Mouse (Mus musculus) lung, postnatal 0 days (tissue): ENCODE results near the gene Prss42. TPM values are rescaled to one million over a fixed set of nuclear protein-coding genes. Genes with fewer than 3 reads are reported as not detected.

Source experiments
- ATAC-seq: fragments of 200-750 bp; cut with Nextera tagmentation; 2 replicates; pipeline ENCODE4 v1.8.0; 2017; ENCODE audit warnings: moderate library complexity
- DNase-seq: peaks from one replicate; pipeline ENCODE4 v3.0.0-alpha.2; 2016; ENCODE audit warnings: low spot score
- H3K27ac ChIP-seq: fragments of 300-500 bp; sonication (generic); 2 replicates; pipeline ENCODE4 v1.5.1; 2014; ENCODE audit warnings: antibody characterized with exemption, mild to moderate bottlenecking, low read length, mixed read lengths
- H3K27me3 ChIP-seq: fragments of 300-500 bp; sonication (generic); replicated peaks from 2 replicates; pipeline ENCODE4 v1.6.1; 2014; ENCODE audit warnings: low read length, mixed read lengths; ENCODE audit not compliant: insufficient read depth
- H3K36me3 ChIP-seq: fragments of 300-500 bp; sonication (generic); 2 replicates; pipeline ENCODE4 v1.6.1; 2014; ENCODE audit warnings: low read length, mixed read lengths; ENCODE audit not compliant: insufficient read depth
- H3K4me1 ChIP-seq: fragments of 300-500 bp; sonication (generic); 2 replicates; pipeline ENCODE4 v1.6.1; 2014; ENCODE audit warnings: antibody characterized with exemption, low read depth, low read length, mixed read lengths; ENCODE audit not compliant: insufficient read depth
- H3K4me2 ChIP-seq: fragments of 300-500 bp; sonication (generic); replicated peaks from 2 replicates; pipeline ENCODE4 v1.6.1; 2014; ENCODE audit warnings: low read depth, mild to moderate bottlenecking, low read length, moderate library complexity, mixed read lengths
- H3K4me3 ChIP-seq: fragments of 300-500 bp; sonication (generic); 2 replicates; pipeline ENCODE4 v1.5.1; 2014; ENCODE audit warnings: low read depth, low read length
- H3K9ac ChIP-seq: fragments of 300-500 bp; sonication (generic); replicated peaks from 2 replicates; pipeline ENCODE4 v1.6.1; 2014; ENCODE audit warnings: low read depth, mild to moderate bottlenecking
- H3K9me3 ChIP-seq: fragments of 300-500 bp; sonication (generic); 2 replicates; pipeline ENCODE4 v1.6.1; 2016; ENCODE audit warnings: low read length, mixed read lengths
- CTCF ChIP-seq: IDR thresholded peaks from 2 replicates; pipeline ENCODE4 v1.5.1; 2016; ENCODE audit warnings: antibody characterized with exemption, mild to moderate bottlenecking
- EP300 ChIP-seq: IDR thresholded peaks from 2 replicates; pipeline ENCODE4 v1.6.1; 2016; ENCODE audit warnings: antibody characterized with exemption, mild to moderate bottlenecking, control low read depth
- WGBS: fragments of 180-500 bp; shearing (Covaris S2); extraction: QIAGEN DNeasy Blood & Tissue Kit; methylation state at CpG from one replicate; pipeline ENCODE4 v1.1.7; 2014; 5-methylcytosine and 5-hydroxymethylcytosine counted together
- polyA plus RNA-seq: library from polyadenylated mRNA; unstranded; fragments of >200 nt; fragmentation: Nextera tagmentation; extraction: Ambion mirVana; gene quantifications from 2 replicates; pipeline ENCODE4 v1.2.1, GENCODE M21; 2015

The Prss42 gene
- polyA plus RNA-seq, 1 experiment from 2014 or later, result not detected

GRCm38 (mm10) chr9:110757816-110758215 lies 40.1 kb upstream of the Prss42 start:
- H3K27me3 ChIP-seq, result no peaks in the 10 kb centered on the region
- no peak overlapping the region for H3K27ac ChIP-seq
- DNase-seq (no peak), ATAC-seq (no peak)
- no peak overlapping the region for H3K9ac ChIP-seq
- H3K4me3 ChIP-seq, result no peak overlapping the region
- no peaks in the 10 kb centered on the region for H3K4me1 ChIP-seq
- WGBS, result 80% methylated on average over 5 of the region's 5 CpGs
- TF ChIP-seq EP300, result no peak
- TF ChIP-seq CTCF, result no peak
- no peaks in the 10 kb centered on the region for H3K36me3 ChIP-seq
- no peak overlapping the region for H3K4me2 ChIP-seq
- H3K9me3 ChIP-seq, result no peaks in the 10 kb centered on the region

- Histone ChIP-seq H3K4me2 (no peak overlapping the region), H3K4me1 (no peaks in the 10 kb centered on the region), H3K27ac (no peak overlapping the region), H3K9ac (no peak overlapping the region), H3K27me3 (no peaks in the 10 kb centered on the region; the same call in 1 of the 2 replicates), H3K36me3 (no peaks in the 10 kb centered on the region), H3K4me3 (no peak overlapping the region), H3K9me3 (no peaks in the 10 kb centered on the region)
- WGBS, result 46% methylated on average over 8 of the region's 8 CpGs
- peak; percentile 17 for DNase-seq
- TF ChIP-seq EP300 (no peak), CTCF (no peak)
- ATAC-seq, result peak; percentile 48; the same call in 1 of the 2 replicates
Measured at GRCm38 (mm10) chr9:110758605-110759004, 39.4 kb upstream of the Prss42 start.

- peak; percentile 55 for DNase-seq
- H3K4me1 ChIP-seq, result no peaks in the 10 kb centered on the region
- no peak overlapping the region for H3K4me2 ChIP-seq
- no peaks in the 10 kb centered on the region for H3K9me3 ChIP-seq
- no peak overlapping the region for H3K4me3 ChIP-seq
- H3K27me3 ChIP-seq, result no peaks in the 10 kb centered on the region; the same call in 1 of the 2 replicates
- WGBS, result 44% methylated on average over 2 of the region's 2 CpGs
- H3K27ac ChIP-seq, result no peak overlapping the region
- no peak overlapping the region for H3K9ac ChIP-seq
- no peak for TF ChIP-seq EP300
- peak; percentile 84 for TF ChIP-seq CTCF
- no peaks in the 10 kb centered on the region for H3K36me3 ChIP-seq
- ATAC-seq, result peak; percentile 54; the same call in 1 of the 2 replicates
Measured at GRCm38 (mm10) chr9:110759265-110759664, 38.7 kb upstream of the Prss42 start.

- Histone ChIP-seq H3K9me3 (no peaks in the 10 kb centered on the region), H3K36me3 (no peaks in the 10 kb centered on the region), H3K27ac (no peak overlapping the region), H3K4me3 (no peak overlapping the region), H3K4me1 (no peaks in the 10 kb centered on the region), H3K4me2 (no peak overlapping the region), H3K9ac (no peak overlapping the region), H3K27me3 (no peaks in the 10 kb centered on the region; the same call in 1 of the 2 replicates)
- 73% methylated on average over 8 of the region's 8 CpGs for WGBS
- TF ChIP-seq CTCF (no peak), EP300 (no peak)
- ATAC-seq (no peak), DNase-seq (no peak)
Measured at GRCm38 (mm10) chr9:110760886-110761285, 37.1 kb upstream of the Prss42 start.

- Histone ChIP-seq H3K4me3 (no peak overlapping the region), H3K4me1 (no peaks in the 10 kb centered on the region), H3K9ac (no peak overlapping the region), H3K27me3 (no peaks in the 10 kb centered on the region; the same call in 1 of the 2 replicates), H3K27ac (no peak overlapping the region), H3K36me3 (no peaks in the 10 kb centered on the region), H3K9me3 (no peaks in the 10 kb centered on the region), H3K4me2 (no peak overlapping the region)
- 61% methylated on average over 10 of the region's 10 CpGs for WGBS
- TF ChIP-seq EP300, result no peak
- no peak for TF ChIP-seq CTCF
- DNase-seq (peak; percentile 27), ATAC-seq (peak; percentile 72)
Measured at GRCm38 (mm10) chr9:110762763-110763162, 35.2 kb upstream of the Prss42 start.

GRCm38 (mm10) chr9:110763405-110763804 lies 34.6 kb upstream of the Prss42 start:
- ATAC-seq, result no peak

GRCm38 (mm10) chr9:110772336-110772735 lies 25.6 kb upstream of the Prss42 start:
- no peak for TF ChIP-seq EP300
- H3K9ac ChIP-seq, result no peak overlapping the region

More at GRCm38 (mm10) chr9:110763405-110763804, 34.6 kb upstream of the Prss42 start:
- TF ChIP-seq EP300 (no peak), CTCF (no peak)
- Histone ChIP-seq H3K36me3 (no peaks in the 10 kb centered on the region), H3K4me2 (no peak overlapping the region), H3K9ac (no peak overlapping the region), H3K4me3 (no peak overlapping the region), H3K27me3 (no peaks in the 10 kb centered on the region; the same call in 1 of the 2 replicates), H3K9me3 (no peaks in the 10 kb centered on the region), H3K27ac (no peak overlapping the region), H3K4me1 (no peaks in the 10 kb centered on the region)
- DNase-seq, result no peak
- 69% methylated on average over 2 of the region's 2 CpGs for WGBS

More at GRCm38 (mm10) chr9:110772336-110772735, 25.6 kb upstream of the Prss42 start:
- Histone ChIP-seq H3K27me3 (no peaks in the 10 kb centered on the region), H3K36me3 (no peaks in the 10 kb centered on the region), H3K4me3 (no peak overlapping the region), H3K4me1 (no peaks in the 10 kb centered on the region), H3K4me2 (no peak overlapping the region), H3K27ac (no peak overlapping the region), H3K9me3 (no peaks in the 10 kb centered on the region)
- ATAC-seq, result no peak
- WGBS, result 89% methylated on average over 10 of the region's 10 CpGs
- no peak for DNase-seq
